Mouse (Mus musculus): ENCODE results near the gene Fam13c. TPM values are rescaled to one million over a fixed set of nuclear protein-coding genes. Genes with fewer than 3 reads are reported as not detected.

Fam13c gene
- polyA plus RNA-seq (2017; shearing (Covaris generic)) = not detected

GRCm38 (mm10) chr10:70439676-70440521, at the start of gene Fam13c:
Gene Fam13c (plus strand): TSS chr10:70440481.

Other genes starting within 250 kb of the Fam13c start
- gene Mrln, start 235.8 kb upstream of the Fam13c start, polyA plus RNA-seq (2017; shearing (Covaris generic)) = not detected
- gene Slc16a9, start 195.4 kb upstream of the Fam13c start, polyA plus RNA-seq (2017; shearing (Covaris generic)) = 0.30 TPM
- gene Phyhipl, start 215.5 kb downstream of the Fam13c start, polyA plus RNA-seq (2017; shearing (Covaris generic)) = not detected